Mouse (Mus musculus) C2C12 (cell line): ENCODE data around the gene Pou2f3. TPM values are rescaled to one million over a fixed set of nuclear protein-coding genes. Genes with fewer than 3 reads are reported as not detected.

Source experiments
- H3K27me3 ChIP-seq: one replicate; pipeline ENCODE4 v1.6.1; 2011; ENCODE audit not compliant: control insufficient read depth, insufficient read depth, insufficient read length
- H3K36me3 ChIP-seq: one replicate; pipeline ENCODE4 v1.6.1; 2011; ENCODE audit not compliant: control insufficient read depth, insufficient read depth
- H3K4me3 ChIP-seq: one replicate; pipeline ENCODE4 v1.5.1; 2011; ENCODE audit warnings: mild to moderate bottlenecking, control low read depth; ENCODE audit not compliant: poor library complexity, insufficient read depth, severe bottlenecking
- H3K79me2 ChIP-seq: one replicate; pipeline ENCODE4 v1.6.1; 2011; ENCODE audit not compliant: control insufficient read depth, insufficient read depth
- H3K79me3 ChIP-seq: one replicate; pipeline ENCODE4 v1.6.1; 2011; ENCODE audit warnings: low read depth, control low read depth
- H3ac ChIP-seq: one replicate; pipeline ENCODE3; 2011; ENCODE audit warnings: low read depth; ENCODE audit not compliant: control insufficient read depth, insufficient read length
- CEBPB ChIP-seq: IDR thresholded peaks from one replicate; pipeline ENCODE4 v1.6.1; 2011; ENCODE audit warnings: low read depth, mild to moderate bottlenecking, control low read depth, moderate library complexity
- CTCF ChIP-seq: IDR thresholded peaks from one replicate; pipeline ENCODE4 v1.5.1; 2011; ENCODE audit not compliant: control insufficient read depth, insufficient read depth, insufficient read length
- FOSL1 ChIP-seq: IDR thresholded peaks from one replicate; pipeline ENCODE4 v1.8.0; 2011; ENCODE audit warnings: mild to moderate bottlenecking, low read length; ENCODE audit not compliant: poor library complexity, insufficient read depth, severe bottlenecking
- MAX ChIP-seq: IDR thresholded peaks from one replicate; pipeline ENCODE4 v1.6.1; 2011; ENCODE audit warnings: mild to moderate bottlenecking, control low read depth
- MYOD1 ChIP-seq: IDR thresholded peaks from one replicate; pipeline ENCODE4 v1.6.1; 2011; ENCODE audit warnings: low read depth; ENCODE audit not compliant: control insufficient read depth, insufficient read length
- MYOG ChIP-seq: IDR thresholded peaks from one replicate; pipeline ENCODE4 v1.6.1; 2011; ENCODE audit not compliant: control insufficient read depth, insufficient read length; ENCODE audit errors: extremely low read depth
- USF1 ChIP-seq: IDR thresholded peaks from one replicate; pipeline ENCODE4 v1.6.1; 2011; ENCODE audit warnings: low read depth, mild to moderate bottlenecking, control low read depth, moderate library complexity
- polyA plus RNA-seq: library from polyadenylated mRNA; unstranded; fragments of >200 nt; fragmentation: generic; extraction: Trizol; gene quantifications from one replicate; pipeline ENCODE4 v1.2.1, GENCODE M21; 2012; ENCODE audit warnings: missing spikeins

The Pou2f3 gene
- polyA plus RNA-seq, 1 experiment: not detected

DNA sequence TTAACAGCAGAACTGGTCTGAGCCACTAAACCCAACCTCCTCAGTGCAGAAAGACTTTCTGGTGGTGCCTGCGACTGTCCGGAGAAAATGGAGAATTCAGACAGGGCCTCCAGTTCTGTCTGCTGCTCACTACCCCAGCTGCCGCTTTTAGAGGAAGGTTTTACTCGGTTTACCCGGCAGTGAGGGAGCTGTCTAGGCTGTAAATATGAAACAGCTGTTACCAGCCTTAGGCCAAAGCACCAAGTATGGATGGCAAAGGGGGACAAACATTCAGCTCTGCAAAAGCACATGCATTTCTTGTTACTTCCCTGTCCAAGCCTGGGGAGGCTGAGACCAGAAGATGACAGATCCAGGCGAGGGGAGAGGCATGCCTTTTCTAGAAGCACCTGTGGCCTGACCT lies 43.8 kb downstream of the Pou2f3 start:
- H3K27me3 ChIP-seq: peaks cover 51% of the 10 kb centered on the region
- H3K4me3 ChIP-seq: no peak overlapping the region
- no peaks in the 10 kb centered on the region for H3K36me3 ChIP-seq
- TF ChIP-seq USF1 (no peak), CTCF (no peak)
- no peaks in the 10 kb centered on the region for H3K79me3 ChIP-seq
- no peak overlapping the region for H3ac ChIP-seq
- H3K79me2 ChIP-seq: no peaks in the 10 kb centered on the region

- TF ChIP-seq FOSL1 (no peak), USF1 (no peak), CTCF (no peak), MAX (no peak), MYOD1 (no peak), CEBPB (no peak), MYOG (no peak)
- Histone ChIP-seq H3K4me3 (no peak overlapping the region), H3K79me2 (no peaks in the 10 kb centered on the region), H3K36me3 (no peaks in the 10 kb centered on the region), H3K79me3 (no peaks in the 10 kb centered on the region), H3ac (no peak overlapping the region), H3K27me3 (peaks cover 63% of the 10 kb centered on the region)
Observed at GRCm38 (mm10) chr9:43155960-43156359, 54.2 kb downstream of the Pou2f3 start.

DNA sequence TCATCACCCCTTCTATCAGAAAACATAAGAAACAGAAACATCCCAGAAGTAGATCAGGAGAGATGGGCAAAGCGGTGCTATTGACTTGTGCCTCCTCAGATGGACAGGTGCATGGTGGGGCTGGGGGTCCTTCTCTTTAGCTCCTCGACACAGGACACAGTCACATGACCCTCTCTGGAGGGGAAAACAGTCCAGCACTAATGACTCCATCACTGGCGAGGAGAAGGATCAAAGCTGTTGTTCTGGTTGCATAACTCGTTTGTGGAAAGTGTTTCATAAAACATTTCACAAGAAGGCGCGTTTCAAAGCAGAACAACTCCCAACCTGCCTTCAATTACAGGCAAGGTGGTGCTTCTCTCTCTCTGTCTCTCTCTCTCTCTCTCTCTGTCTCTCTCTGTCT lies 58.4 kb downstream of the Pou2f3 start:
- Histone ChIP-seq H3ac (no peak overlapping the region), H3K36me3 (no peaks in the 10 kb centered on the region), H3K79me2 (no peaks in the 10 kb centered on the region), H3K4me3 (no peak overlapping the region), H3K79me3 (no peaks in the 10 kb centered on the region), H3K27me3 (peaks cover 51% of the 10 kb centered on the region)
- no peak for TF ChIP-seq FOSL1
- no peak for TF ChIP-seq USF1
- TF ChIP-seq CTCF: no peak
- no peak for TF ChIP-seq MYOG
- no peak for TF ChIP-seq MAX
- no peak for TF ChIP-seq CEBPB
- no peak for TF ChIP-seq MYOD1

GRCm38 (mm10) chr9:43150957-43151356 lies 59.2 kb downstream of the Pou2f3 start:
- Histone ChIP-seq H3K36me3 (no peaks in the 10 kb centered on the region), H3K79me3 (no peaks in the 10 kb centered on the region), H3K79me2 (no peaks in the 10 kb centered on the region), H3ac (no peak overlapping the region), H3K27me3 (peaks cover 43% of the 10 kb centered on the region), H3K4me3 (no peak overlapping the region)
- TF ChIP-seq CTCF (no peak), MAX (no peak), FOSL1 (no peak), CEBPB (no peak), USF1 (no peak), MYOD1 (no peak), MYOG (no peak)

GRCm38 (mm10) chr9:43150075-43150474 lies 60.1 kb downstream of the Pou2f3 start:
- no peaks in the 10 kb centered on the region for H3K79me3 ChIP-seq
- H3K79me2 ChIP-seq: no peaks in the 10 kb centered on the region
- H3ac ChIP-seq: no peak overlapping the region
- TF ChIP-seq CTCF (no peak), FOSL1 (no peak), USF1 (no peak), MYOD1 (no peak), MAX (no peak), MYOG (no peak), CEBPB (no peak)
- no peak overlapping the region for H3K4me3 ChIP-seq
- no peaks in the 10 kb centered on the region for H3K36me3 ChIP-seq
- peaks cover 35% of the 10 kb centered on the region for H3K27me3 ChIP-seq

DNA sequence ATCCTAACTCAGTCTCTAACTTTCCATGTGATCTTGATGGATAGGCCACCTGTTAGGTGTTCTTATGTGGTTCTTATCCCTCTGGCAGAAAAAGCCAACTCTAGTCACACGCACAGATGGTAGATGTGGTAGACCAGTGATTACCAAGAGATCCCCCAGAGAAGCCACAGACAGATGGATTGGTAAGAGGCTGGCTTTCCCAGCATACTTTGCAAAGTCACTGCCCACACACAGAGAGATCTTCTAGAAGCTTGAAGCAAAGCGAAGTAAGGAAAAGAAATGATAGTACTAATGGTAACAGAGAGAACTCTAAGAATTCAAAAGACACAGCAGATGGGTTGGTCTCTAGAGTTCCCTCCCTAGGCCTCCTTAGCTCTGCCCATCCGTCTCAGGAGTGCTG lies 60.7 kb downstream of the Pou2f3 start:
- no peaks in the 10 kb centered on the region for H3K36me3 ChIP-seq
- H3K79me3 ChIP-seq: no peaks in the 10 kb centered on the region
- H3K79me2 ChIP-seq: no peaks in the 10 kb centered on the region
- TF ChIP-seq MYOG (no peak), MYOD1 (no peak), FOSL1 (no peak), CTCF (no peak), USF1 (no peak), MAX (no peak), CEBPB (no peak)
- H3ac ChIP-seq: no peak overlapping the region
- no peak overlapping the region for H3K4me3 ChIP-seq
- H3K27me3 ChIP-seq: peaks cover 30% of the 10 kb centered on the region
